Mouse (Mus musculus) kidney, postnatal 4 days (tissue): ENCODE data around the gene Ryr2.

Experiments used
- DNase-seq, 2 experiments: peaks; one replicate each; pipeline ENCODE4 v3.0.0; 2021; ENCODE audit warnings: mixed read lengths in 2 of 2

Ryr2 gene

DNA sequence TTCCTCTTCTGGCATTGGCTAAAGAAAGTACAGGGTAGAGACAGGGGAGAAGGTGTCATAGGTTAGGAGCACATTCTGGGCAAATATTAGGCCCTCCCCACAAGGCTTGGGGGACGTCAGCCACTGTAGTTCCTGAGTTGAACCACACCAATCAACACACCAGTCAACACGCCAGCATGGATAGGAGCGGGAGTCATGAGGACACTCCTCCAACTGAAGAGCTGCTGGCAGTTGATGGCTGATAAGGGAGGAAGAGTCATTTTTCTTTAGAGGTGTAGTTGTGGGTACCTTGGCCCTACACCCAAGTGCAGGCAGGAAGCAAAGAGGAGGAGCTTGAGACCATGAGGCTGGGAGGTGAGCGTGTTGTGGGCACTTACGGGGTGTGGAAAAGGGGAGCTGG lies 13.6 kb downstream of the Ryr2 start:
- no peak for DNase-seq

DNA sequence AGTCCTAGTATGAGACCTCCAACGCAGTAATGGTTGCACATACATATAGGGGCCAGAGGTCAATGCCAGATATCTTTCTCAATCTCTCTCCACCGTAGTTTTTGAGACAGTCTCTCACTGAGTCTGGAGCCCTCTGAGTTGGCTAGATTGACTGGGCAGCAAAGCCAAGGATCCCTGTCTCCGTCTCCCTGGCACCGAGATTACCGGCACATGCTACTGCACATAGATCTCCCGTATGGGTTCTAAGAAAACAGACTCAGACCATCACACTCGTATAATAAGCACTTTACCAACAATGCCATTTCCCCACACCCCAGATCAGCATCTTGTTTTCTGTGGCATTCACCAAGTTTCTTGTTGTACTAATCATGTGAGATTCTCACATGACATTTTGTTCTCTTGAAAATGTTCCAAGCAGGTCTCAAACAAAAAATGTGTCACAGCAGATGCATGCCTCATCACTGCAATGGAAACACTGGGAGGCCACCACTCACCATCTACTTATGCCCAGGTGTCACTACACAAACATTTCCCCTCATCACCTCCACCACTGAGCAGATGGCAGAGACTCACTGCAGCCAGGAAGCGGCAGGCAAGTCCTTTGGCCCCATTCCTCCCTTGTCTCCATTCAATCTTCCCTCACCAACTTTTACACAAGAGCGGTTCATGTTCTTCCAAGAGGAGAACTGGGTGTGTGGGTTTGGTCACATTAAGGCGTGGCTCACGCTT lies 14.2 kb downstream of the Ryr2 start:
- no peak for DNase-seq

DNA sequence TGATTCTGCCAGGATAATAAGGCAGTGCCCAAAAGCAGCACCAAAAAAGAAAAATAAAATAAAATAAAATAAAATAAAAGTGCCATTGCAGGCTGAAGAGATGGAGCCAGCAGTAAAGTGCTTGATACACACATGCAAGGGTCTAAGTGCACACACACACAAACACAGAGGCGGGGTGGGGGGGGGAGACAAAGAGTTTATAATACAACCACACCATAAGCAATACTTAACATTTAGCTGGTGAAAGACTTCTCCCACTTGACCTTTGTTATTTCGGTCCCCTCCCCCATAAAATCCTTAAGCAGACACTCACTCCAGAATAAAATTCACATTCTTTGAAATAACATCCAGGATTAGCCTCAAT lies 22.7 kb downstream of the Ryr2 start:
- no peak for DNase-seq

DNA sequence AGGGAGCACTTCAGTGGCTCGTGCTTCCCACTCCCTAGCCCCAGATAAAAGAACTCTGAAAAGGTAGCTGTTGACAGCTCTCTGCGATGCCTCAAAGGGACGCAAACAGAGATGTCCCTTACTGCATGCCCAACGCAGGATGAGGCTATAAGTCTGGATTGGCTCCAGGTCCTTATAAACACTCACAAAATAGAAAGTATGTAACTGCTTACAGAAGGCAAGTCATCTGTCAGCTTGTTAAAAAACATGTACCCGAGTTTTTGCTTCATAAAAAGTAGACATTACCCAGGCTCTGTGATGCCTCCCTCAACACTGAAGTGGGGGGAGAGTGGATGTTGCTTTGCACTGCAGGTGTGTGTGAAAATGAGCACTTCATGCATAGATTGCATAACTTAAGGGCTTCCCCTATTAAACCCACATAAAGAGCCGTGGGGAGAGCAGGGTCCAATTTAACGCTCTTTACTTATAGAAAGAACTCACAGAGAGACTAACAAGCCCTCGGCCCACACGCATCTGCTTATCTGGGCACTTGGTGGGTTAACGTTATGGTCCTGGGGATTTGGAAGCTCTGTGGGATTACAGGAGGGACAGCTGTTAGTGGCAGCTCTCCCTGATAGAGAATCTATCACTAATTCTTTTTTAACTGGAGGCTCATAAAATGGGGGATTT lies 23.2 kb downstream of the Ryr2 start:
- DNase-seq, result no peak

DNA sequence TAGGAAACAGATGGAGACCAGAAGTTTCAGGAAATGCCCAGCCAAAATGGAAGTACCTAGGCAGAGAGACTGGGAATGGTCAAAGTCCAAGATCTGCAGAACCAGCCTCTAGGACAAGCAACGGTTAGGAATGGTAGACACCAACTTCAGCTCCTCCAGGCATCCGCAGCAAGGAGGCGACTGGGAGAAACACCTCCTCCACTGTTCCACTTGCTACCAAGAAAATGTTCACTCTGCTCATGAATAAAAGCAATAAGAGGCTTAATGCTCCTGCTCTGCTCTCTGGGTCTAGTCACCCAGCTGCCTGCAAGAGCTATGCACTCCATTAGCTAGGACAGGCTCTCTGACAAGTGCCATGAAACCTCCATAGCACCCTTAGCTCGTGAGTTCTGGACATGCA lies 26.2 kb downstream of the Ryr2 start:
- no peak for DNase-seq

DNA sequence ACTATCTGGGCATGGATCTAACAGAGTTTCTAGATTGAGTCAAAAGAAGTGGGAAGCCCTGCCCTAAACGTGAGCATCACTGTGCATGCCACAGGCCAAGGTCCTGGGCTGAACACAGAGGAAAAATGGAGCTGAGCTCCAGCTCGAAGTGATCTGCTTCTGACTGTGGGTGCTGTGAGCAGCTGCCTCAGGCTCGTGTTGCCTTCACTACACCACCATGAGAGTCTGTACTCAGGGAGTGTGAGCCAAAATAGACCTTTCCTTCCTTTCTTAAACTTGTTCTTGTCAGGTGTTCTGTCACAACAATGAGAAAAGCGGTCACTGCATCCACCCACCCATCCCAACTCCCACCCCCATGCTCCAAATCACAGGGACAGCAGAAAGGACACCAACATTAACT lies 27.2 kb downstream of the Ryr2 start:
- DNase-seq, result no peak

DNA sequence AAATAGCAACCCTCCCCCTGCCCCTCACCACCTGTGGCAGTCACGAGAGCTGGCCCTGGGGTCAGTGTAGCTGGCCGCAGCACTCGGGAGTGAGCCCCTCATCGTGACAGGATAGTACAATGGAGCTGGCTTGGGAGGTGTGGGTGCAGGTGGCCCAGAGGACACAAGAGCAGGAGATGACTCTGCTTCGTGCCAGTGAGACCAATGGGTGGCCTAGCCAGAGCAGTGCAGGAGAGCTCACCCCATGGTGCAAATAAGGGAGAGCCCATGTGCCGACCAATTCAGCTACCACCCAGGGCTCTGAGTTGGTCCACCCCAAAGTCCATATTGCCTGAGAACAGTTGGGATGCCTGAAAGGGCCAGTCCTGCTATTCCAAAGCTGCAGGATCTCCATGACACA lies 31.8 kb downstream of the Ryr2 start:
- DNase-seq, result no peak

DNA sequence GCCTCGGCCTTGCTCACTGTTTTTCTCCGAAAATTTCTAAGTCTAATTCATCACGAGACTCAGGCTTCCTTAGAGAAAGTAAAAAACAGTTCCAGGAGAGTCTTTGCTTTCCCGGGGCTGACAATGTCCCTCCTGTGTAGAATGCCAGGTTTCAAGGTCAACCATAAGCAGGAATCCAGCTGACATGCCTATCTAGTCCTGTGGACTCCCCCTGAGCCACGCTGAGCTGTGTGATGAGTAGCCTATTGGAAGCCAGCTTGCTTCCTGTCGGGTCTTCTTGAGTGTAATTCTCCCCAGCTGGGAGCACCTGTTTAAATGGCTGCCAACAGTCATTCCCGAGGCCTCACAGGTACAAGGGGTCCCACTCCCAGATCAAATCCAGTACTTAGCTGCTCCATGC lies 34.2 kb downstream of the Ryr2 start:
- no peak for DNase-seq

DNA sequence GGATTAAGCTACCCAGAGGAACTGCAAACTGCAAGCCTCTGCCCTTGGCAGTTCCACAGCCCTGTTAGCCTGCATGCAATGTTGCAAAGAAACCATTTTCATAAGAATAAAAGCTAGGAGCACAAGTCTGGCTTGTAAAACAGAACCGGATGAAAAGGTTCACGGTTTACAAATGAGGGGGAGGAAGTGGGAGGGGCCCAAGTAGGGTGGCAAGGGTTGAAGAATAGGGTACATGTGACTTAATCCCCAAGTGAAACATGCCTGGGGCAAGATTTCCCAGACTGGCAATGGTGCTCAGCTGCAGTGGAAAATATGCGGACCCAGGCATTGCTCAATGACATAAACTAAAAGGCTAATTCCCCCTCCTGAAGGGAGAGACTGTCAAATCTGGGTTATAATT lies 34.6 kb downstream of the Ryr2 start:
- peak in 1 of 2 experiments; percentile 15 for DNase-seq

DNA sequence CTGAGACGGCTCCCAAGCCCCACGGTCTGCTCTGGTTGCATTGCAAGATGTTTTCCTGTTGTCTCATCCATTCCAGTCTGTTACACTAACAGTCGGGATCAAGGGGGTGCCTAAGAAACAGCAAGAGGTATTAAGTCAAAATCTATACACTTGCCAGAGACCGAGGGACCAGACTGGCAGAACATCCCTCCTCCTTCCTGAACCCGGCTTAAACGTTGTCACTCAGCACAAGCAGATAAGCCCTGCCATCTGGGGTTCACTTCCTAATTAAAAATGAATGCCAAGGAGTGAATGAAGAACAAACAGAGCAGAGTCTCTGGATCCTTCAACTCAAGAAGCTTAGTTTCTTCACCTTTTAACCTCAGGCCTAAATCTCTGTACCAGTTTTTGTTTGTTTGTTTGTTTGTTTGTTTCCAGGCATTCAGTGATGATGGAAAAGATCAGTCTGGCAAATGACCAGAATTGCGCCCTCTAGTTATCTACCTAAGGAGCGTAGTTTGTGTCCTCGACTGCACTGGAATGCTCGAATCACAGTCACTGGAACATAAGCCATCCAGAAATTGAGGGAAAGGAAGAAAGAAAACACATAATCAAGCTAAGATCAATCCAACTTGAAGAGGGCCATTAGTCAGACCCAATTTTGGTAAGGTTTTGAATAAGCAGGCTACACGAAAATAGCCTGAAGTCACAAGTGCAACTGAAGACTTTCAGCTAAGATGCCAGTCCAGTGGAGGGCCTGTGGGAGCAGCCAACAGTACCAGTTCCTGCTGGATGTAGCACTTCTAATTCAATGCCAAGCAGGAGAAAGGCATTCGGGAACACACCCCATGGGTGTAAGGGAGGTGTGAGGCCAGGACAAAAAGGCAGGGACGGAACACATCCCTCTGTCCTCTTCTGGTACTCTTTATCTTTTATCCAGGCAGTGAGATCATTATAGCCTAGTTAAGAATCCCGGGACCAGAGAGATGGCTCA lies 36.3 kb downstream of the Ryr2 start:
- DNase-seq, result no peak

DNA sequence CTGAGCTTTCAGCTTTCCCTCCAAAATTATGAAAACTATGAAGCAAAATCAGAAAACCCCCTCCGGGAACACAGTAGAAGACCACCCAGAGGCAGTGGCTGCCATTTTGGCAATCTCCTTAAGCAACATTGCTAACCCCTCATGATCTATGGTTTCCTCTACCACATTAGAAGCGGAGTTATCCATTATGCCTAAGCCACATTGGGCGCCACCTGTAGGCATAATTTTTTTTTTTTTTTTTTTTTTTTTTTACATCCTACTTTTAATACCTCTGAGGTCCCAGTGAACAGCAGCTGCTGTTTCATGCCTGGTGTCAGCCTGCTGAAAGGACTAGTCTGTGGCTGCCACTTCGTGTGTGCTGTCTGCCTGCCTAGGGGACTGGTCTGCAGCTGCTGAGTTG lies 42.2 kb downstream of the Ryr2 start:
- no peak for DNase-seq

DNA sequence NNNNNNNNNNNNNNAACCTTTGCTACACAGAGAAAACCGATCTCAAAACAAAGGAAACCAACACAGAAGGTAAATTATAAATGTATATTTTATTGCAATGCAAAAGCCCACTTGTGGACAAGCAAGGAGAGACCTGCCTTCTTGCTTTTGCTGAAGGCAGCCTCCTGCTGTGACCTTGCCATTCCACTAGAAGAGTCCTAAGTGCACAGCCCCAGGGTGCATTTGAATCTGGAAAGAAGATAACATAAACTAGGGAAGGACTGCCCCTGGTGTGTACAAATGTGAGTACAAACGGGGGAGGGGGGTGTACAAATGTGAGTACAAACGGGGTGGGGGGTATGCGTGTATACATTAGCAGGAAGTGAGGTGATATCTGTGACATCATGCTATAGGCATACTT lies 43.2 kb downstream of the Ryr2 start:
- no peak for DNase-seq

DNA sequence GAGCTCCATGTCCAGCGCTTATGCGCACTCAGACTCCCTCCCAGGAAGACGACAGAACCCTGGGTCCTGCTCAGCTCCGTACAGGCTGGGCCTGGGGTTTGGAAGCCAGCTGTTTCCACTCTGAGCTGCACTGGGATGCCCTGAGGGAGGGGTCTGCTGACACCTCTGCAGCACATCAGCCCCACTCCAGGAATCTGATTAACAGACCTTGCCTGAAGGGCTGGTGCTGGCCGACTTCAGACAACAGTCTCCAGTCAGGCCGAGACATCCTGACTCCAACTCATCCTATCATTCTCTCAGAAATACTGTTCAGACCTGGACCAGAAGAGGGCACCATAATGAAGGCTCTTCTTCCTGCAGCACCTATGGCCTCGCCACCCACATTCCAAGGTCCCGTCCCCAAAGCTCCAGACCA lies 49.4 kb downstream of the Ryr2 start:
- DNase-seq, result peak in 1 of 2 experiments; percentile 7

DNA sequence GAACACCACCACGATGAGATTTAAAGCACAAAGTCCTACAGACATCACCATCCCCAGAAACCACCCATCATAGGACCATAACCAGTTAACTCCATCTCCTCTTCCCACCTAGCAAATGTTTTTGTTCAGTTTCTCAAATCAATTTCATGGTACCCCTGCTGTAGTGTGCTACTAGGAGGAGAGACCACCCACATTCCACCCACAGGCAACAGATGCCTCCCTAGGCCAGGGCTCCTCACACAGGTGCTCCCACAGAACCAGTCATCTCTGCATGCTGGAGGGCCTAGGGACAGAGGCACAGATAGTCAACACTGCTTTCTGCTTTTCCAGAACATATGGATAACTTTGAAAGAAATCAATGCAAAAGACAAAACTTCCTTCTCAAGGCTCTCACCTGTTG lies 50.8 kb downstream of the Ryr2 start:
- DNase-seq, result no peak

DNA sequence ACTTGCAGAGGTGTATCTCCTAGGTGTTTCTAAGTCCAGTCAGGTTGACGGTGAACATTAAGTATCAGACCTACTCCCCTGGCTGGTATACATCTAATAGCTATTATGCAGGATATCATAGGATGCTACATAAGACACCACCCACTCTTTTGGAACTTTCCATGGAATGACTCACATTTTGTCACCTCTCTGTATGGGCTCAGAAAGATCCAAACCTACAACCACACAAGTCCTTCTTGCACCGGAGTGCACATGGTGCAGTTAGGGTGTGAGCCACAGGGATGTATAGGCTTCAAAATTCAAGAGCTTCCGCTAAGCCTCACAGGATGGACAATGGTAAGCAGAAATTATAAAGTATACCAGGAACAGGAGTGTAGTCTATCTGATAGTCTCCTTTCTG lies 52.8 kb downstream of the Ryr2 start:
- no peak for DNase-seq

DNA sequence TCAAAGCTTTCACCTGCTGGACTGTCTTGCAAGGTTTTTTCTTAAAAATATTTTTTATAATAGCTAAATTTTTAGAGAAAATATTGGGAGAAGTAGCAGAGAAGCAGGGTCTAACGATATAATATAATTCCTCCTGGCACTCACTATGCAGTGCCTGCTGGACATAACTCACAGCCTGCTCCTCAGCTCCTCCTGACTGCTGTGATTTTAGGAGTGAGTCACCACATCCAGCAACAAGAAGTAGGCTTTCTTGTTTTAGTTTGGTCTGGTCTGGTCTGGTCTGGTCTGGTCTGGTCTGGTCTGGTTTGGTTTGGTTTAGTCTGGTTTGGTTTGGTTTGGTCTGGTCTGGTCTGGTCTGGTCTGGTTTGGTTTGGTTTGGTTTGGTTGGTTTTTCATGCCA lies 55.9 kb downstream of the Ryr2 start:
- DNase-seq, result no peak

DNA sequence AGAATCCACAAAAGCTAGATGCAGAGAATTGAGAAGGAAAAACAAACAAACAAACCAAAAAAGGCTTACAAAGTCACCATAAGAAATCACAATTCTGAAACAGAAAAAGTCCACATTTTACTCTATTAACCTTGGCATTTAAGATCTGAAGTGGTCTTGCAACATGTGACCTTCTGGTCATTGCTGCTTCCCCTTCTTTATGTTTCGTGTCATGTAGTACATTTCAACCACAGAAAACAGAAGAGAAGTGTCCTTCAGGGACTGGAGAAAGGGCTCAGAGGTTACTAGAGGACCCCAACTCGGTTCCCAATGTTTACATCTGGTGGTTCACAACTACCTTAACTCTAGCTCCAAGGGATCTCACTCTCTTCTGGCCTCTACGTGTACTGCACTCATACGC lies 59.7 kb downstream of the Ryr2 start:
- no peak for DNase-seq

DNA sequence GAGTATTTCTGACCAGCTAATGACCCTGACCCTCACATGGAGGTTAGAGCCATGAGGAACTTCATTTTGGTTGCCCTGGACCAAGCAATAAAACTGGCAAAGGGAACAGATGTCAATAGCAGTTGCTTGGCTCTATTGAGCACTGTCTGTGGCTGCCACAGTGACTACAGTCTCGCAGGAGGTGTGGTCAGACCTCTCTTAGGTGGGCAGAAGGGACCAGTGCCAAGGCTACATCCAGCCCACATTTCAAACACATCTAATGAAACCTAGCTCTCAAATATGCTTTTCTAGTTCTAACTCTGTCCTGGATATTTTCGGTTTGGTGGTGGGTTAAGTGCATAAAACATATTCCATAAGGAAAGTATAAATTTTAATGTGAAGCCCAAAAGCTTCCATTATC lies 62.0 kb downstream of the Ryr2 start:
- no peak for DNase-seq

DNA sequence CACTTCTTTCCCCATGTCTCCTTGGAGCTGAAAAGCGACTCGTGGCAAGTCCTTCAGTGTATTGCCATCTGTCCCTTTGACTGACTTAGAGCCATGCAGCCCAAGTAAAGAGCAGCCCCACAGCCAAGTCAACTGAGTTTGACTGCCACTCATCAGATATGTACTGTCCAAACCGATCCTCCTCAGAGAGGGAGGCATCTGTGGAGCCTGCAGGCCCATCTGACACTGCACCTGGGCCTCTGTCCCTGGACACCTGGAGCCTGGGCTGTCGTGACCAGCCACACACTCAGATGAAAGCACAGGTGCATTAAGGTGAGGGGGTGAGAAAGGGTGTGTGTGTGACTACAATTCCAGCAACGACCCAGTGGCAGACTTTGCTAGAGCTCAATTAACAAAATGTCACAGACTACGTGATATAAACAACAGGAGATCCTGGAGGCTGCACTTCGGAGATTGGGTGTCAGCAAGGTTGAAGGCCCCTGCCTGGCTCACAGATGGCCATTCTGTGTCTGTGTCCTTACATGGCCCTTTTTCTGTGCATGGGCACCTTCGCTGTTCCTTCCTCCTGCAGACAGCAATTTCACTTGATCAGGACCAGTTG lies 63.8 kb downstream of the Ryr2 start:
- DNase-seq, result no peak

DNA sequence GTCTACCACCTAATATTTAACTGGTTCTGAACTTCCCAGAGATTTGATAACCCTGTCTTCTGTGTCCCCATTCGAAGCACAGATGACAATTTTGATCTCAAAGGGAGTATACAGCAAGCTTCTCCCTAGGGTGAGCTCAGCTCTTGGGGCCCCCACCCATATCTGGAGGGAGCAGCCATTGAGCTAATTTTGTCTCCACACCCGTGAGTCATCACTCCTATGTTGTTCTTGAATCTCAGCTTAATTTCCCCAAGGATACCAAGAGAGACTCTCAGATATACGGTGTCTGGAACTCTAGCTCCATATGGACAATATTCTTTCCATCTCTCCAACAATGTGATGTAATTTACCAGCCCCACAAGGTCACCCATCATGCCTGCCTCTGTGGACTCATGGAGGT lies 66.8 kb downstream of the Ryr2 start:
- no peak for DNase-seq

DNA sequence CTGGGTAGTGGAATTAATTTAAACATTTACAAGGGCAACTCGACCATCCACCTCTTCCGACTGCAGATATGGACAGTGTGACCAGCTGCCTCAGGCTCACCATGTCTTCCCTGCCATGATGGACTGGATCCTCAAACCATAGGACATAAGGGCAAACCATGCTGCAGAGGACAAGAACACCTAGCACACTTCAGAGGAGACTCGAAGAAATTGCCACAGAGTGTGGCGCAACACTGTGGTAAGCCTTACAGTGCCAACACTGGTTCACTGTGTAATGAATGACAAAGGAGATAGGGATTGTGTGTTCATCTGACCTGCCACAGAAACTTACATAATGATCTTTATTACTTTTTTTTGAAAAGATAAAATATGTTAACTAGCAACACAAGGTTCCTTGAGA lies 68.1 kb downstream of the Ryr2 start:
- no peak for DNase-seq

DNA sequence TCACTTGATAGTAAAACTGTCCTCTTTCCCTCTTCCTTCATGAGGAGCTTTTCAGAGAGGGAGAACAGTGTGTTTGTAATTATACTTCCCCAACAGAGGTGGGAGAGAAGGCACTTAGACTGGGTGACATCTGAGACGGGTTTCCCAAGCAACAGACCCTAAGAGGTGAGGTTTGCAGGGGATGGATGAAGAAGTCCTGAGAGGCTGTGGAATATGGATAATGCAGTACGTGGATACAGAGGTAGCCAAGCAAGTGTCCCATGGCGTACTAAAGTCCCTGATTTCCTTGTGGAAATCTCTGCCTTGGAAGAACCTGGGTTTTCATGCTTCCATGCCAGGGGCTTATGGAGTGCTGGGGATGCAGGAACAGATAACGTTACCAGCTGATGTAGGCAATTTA lies 69.5 kb downstream of the Ryr2 start:
- DNase-seq, result no peak

DNA sequence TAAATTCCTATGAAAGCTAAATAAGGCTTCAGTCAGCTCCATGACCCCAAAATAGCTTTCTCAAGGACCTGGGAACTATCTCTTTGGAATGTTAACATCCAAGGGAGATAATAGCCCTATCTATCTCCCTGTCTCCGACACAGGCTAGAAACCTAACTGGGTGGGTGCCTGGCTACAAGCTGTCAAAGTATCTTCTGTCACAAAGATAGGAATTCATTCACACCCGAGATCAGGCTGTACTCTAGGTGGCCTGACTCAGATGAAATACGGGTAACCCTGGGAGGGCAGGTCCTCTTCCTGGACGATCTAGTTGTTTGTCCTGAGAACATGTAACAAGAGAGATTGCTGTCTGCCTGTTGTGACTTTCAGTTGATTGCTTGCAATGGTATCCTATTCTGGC lies 69.9 kb downstream of the Ryr2 start:
- no peak for DNase-seq
